Mouse (Mus musculus) forebrain, embryonic 12.5 days (tissue): ENCODE measurements at regions not wholly inside any gene's neighbourhood (a gene's known extent, or its start where the extent isn't known, plus 50 kb on each side); places are given as distances from the start of the nearest gene placed in this dataset.

Experiments
- ATAC-seq: fragments of 200-750 bp; cut with Nextera tagmentation; 2 replicates; pipeline ENCODE4 v1.8.0; 2017; ENCODE audit warnings: moderate TSS enrichment; ENCODE audit not compliant: low FRiP score
- H3K27ac ChIP-seq: fragments of 300-500 bp; sonication (generic); 2 replicates; pipeline ENCODE4 v1.5.1; 2016; ENCODE audit warnings: mild to moderate bottlenecking
- H3K27me3 ChIP-seq: fragments of 300-500 bp; sonication (generic); 2 replicates; pipeline ENCODE4 v1.6.1; 2016; ENCODE audit warnings: mild to moderate bottlenecking
- H3K36me3 ChIP-seq: fragments of 300-500 bp; sonication (generic); replicated peaks from 2 replicates; pipeline ENCODE4 v1.6.1; 2016; ENCODE audit warnings: mild to moderate bottlenecking
- H3K4me1 ChIP-seq: fragments of 300-500 bp; sonication (generic); 2 replicates; pipeline ENCODE4 v1.6.1; 2016
- H3K4me2 ChIP-seq: fragments of 300-500 bp; sonication (generic); 2 replicates; pipeline ENCODE4 v1.6.1; 2016; ENCODE audit warnings: mild to moderate bottlenecking, moderate library complexity
- H3K4me3 ChIP-seq: fragments of 300-500 bp; sonication (generic); replicated peaks from 2 replicates; pipeline ENCODE4 v1.5.1; 2016; ENCODE audit warnings: mild to moderate bottlenecking
- H3K9ac ChIP-seq: fragments of 300-500 bp; sonication (generic); 2 replicates; pipeline ENCODE4 v1.6.1; 2016; ENCODE audit warnings: mild to moderate bottlenecking
- H3K9me3 ChIP-seq: fragments of 300-500 bp; sonication (generic); 2 replicates; pipeline ENCODE4 v1.6.1; 2016
- WGBS: fragments of 180-500 bp; shearing (Covaris S2); methylation state at CpG from one replicate; pipeline ENCODE4 v1.1.7; 2016; 5-methylcytosine and 5-hydroxymethylcytosine counted together

DNA sequence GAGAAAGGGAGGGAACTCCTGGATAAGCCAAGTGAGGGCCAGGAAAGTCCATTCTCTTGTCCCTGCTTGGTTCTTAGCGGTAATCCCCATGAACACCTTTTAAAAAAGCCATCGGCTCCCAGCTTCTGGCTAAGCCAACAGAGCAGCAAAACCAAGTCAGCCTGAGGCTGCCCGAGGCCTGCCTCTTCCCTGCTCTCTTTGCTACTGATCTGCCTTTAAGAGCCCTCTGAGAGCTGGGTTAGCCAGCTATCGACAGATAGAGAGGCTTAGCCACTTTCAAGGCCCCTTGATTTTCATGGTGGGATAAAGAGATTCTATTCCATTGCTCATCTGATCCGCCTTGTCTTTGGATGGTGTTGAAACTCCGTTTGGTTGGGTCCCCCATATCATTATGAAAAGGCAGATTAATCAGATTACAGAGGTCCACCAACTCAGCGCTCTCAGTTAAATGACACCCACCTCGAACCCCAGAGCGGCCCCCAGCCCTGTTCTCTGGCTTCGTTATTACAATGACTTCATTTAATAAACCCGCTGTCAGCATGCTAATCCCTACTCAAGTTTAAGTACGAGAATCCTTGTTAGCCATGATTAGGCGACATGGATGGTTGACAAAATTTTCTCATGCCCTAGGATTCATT is 66.1 kb downstream of the Slc4a3 start:
- WGBS: 46% methylated on average over 13 of the region's 13 CpGs
- Histone ChIP-seq H3K27me3 (no peaks in the 10 kb centered on the region), H3K4me1 (peaks cover 29% of the 10 kb centered on the region), H3K36me3 (no peaks in the 10 kb centered on the region), H3K4me2 (no peak overlapping the region), H3K4me3 (no peak overlapping the region), H3K9ac (no peak overlapping the region), H3K27ac (peak overlapping the region; percentile 20; the same call in 1 of the 2 replicates), H3K9me3 (no peaks in the 10 kb centered on the region)
- no peak for ATAC-seq

DNA sequence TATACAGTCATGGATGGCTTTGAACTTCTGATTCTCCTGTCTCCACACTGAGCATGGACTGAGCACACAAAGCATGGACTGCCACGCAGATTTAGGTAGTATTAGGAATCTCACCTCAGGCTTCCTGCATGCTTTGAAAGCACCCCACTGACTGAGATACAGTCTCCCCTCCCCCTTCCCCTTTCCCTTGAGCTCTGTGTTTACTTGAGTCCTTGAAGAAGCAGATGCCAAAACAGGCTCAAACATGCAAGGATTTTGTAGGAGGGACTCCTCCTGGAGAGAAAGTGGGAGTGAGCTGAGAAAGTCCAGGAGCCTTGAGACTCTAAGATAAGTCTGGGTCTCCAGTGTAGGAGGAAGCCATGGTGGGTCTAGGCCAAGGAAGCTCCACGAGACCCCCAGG is 67.1 kb downstream of the Slc4a3 start:
- peaks cover 29% of the 10 kb centered on the region for H3K4me1 ChIP-seq
- H3K27me3 ChIP-seq: no peaks in the 10 kb centered on the region
- no peak overlapping the region for H3K4me3 ChIP-seq
- H3K27ac ChIP-seq: no peak overlapping the region
- H3K9me3 ChIP-seq: no peaks in the 10 kb centered on the region
- 69% methylated on average over 2 of the region's 2 CpGs for WGBS
- no peak overlapping the region for H3K4me2 ChIP-seq
- ATAC-seq: no peak
- H3K36me3 ChIP-seq: no peaks in the 10 kb centered on the region
- H3K9ac ChIP-seq: no peak overlapping the region

DNA sequence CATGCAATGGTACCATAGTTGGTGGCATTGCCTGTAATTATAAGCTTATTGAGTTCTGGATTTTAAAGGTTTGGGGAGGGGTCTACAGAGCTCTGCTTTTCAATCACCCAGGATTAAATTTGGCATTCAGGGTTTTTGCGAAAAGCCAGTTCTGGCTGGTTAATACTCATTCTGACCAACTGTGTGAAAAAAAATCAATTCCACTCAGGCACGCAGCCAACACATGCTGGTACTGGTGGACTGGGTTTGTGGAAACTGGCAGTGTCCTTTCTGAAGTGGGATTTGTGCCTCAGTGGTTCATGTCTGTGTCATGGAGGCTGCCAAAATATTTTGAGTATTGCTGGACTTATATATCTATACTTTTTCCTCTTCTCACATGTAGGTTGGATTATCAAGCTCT is 70.9 kb downstream of the Slc4a3 start:
- 72% methylated on average over 2 of the region's 2 CpGs for WGBS
- H3K27me3 ChIP-seq: no peaks in the 10 kb centered on the region
- H3K4me3 ChIP-seq: no peak overlapping the region

DNA sequence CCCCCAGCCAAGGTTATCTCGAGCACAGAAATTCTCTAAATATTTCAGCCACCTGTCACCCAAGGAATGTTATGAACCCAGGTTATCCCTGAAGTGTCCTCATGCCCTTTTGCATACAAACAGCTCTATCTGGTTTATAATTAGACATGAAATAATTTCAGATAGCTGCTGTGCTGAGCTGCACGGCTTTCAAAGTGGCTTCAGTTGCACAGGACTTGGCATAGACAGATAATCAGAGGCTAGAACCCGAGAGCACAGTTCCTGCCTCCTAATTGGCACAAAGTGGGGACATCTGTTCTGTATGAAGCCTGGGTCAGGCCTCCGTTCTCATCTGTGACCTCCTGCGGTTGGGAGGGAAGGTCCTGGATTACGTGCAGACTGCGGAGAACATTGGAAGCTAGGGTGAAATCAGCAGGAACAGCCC is 72.3 kb downstream of the Slc4a3 start:
- no peak for ATAC-seq

More for the DNA sequence above, 70.9 kb downstream of the Slc4a3 start:
- Histone ChIP-seq H3K4me2 (no peak overlapping the region), H3K36me3 (no peaks in the 10 kb centered on the region), H3K27ac (no peak overlapping the region), H3K9me3 (no peaks in the 10 kb centered on the region), H3K9ac (no peak overlapping the region), H3K4me1 (peaks cover 10% of the 10 kb centered on the region; the same call in 1 of the 2 replicates)
- ATAC-seq: no peak

DNA sequence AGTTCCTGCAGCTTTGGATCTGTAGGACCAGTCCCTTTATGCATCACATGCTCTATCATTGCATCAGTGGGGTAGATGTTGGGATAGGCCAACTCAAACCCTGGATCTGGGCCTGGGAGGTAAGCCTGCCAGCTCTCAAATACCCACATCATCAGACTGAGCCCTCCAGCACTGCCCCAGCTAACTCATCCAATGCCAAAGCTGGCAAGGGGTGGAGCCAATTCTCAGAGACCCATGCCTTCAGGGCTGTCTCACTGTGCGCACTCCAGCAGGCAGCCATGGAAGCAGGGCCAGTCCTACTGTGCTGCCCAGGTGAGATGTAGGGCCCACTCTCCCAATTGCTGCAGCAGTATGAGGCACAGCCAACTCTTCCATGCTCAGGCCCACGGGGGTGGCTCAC is 84.2 kb downstream of the Slc4a3 start:
- no peak for ATAC-seq
- Histone ChIP-seq H3K4me2 (no peak overlapping the region), H3K27me3 (no peaks in the 10 kb centered on the region), H3K4me1 (no peaks in the 10 kb centered on the region), H3K9me3 (no peaks in the 10 kb centered on the region), H3K9ac (no peak overlapping the region), H3K27ac (no peak overlapping the region), H3K4me3 (no peak overlapping the region), H3K36me3 (no peaks in the 10 kb centered on the region)
- 89% methylated on average over 2 of the region's 2 CpGs for WGBS

More for the DNA sequence above, 72.3 kb downstream of the Slc4a3 start:
- Histone ChIP-seq H3K36me3 (no peaks in the 10 kb centered on the region), H3K9ac (no peak overlapping the region), H3K27ac (no peak overlapping the region), H3K27me3 (no peaks in the 10 kb centered on the region), H3K4me2 (no peak overlapping the region), H3K4me3 (no peak overlapping the region), H3K9me3 (no peaks in the 10 kb centered on the region), H3K4me1 (no peaks in the 10 kb centered on the region)
- WGBS: 68% methylated on average over 7 of the region's 7 CpGs

DNA sequence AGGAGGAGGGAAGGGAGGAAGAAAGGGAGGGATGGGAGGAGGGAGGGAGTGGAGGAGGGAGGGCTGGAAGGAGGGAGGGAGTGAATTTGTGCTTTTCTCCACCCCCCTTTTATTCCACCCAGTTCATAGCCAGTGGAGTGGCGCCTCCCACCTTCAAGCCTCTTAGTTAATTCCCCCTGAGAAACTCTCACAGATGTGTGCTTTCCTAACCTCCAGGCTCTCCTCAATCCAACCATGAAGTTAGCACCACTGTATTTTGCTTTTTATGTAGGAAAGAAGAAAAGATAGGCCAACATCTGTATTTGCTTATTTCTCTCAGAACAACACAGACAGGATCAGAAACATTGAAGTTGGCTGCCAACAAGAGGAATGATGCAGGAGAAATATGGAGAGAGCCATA is 85.7 kb downstream of the Slc4a3 start:
- no peak overlapping the region for H3K27ac ChIP-seq
- 56% methylated on average over 1 of the region's 1 CpGs for WGBS
- ATAC-seq: no peak

DNA sequence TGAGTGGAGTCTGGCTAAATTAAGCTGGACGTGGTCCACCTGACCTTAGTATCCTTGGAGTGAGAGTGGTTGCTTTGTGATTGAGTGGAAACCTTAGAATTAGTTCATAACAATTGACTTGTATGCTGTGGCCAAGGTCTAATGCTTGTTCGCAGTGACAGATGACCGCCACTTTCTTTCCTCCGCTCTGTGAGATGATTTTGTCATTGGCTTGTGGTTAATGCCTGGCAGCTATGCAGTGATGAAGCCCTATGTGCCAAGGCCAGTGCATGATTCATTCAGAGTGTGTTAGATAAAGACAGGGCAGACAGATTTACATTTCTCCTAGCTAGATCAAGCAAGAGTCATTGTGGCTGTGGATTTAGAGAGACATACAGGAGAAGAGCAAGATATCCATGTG is 89.5 kb downstream of the Slc4a3 start:
- H3K4me2 ChIP-seq: no peak overlapping the region
- H3K4me1 ChIP-seq: no peaks in the 10 kb centered on the region
- WGBS: 94% methylated on average over 4 of the region's 4 CpGs
- H3K27ac ChIP-seq: no peak overlapping the region
- H3K36me3 ChIP-seq: no peaks in the 10 kb centered on the region
- no peak overlapping the region for H3K9ac ChIP-seq
- no peaks in the 10 kb centered on the region for H3K27me3 ChIP-seq
- H3K9me3 ChIP-seq: no peaks in the 10 kb centered on the region
- H3K4me3 ChIP-seq: no peak overlapping the region
- no peak for ATAC-seq

More for the DNA sequence above, 85.7 kb downstream of the Slc4a3 start:
- no peaks in the 10 kb centered on the region for H3K9me3 ChIP-seq
- no peaks in the 10 kb centered on the region for H3K4me1 ChIP-seq
- H3K36me3 ChIP-seq: no peaks in the 10 kb centered on the region
- no peaks in the 10 kb centered on the region for H3K27me3 ChIP-seq
- H3K4me2 ChIP-seq: no peak overlapping the region
- no peak overlapping the region for H3K9ac ChIP-seq
- no peak overlapping the region for H3K4me3 ChIP-seq

DNA sequence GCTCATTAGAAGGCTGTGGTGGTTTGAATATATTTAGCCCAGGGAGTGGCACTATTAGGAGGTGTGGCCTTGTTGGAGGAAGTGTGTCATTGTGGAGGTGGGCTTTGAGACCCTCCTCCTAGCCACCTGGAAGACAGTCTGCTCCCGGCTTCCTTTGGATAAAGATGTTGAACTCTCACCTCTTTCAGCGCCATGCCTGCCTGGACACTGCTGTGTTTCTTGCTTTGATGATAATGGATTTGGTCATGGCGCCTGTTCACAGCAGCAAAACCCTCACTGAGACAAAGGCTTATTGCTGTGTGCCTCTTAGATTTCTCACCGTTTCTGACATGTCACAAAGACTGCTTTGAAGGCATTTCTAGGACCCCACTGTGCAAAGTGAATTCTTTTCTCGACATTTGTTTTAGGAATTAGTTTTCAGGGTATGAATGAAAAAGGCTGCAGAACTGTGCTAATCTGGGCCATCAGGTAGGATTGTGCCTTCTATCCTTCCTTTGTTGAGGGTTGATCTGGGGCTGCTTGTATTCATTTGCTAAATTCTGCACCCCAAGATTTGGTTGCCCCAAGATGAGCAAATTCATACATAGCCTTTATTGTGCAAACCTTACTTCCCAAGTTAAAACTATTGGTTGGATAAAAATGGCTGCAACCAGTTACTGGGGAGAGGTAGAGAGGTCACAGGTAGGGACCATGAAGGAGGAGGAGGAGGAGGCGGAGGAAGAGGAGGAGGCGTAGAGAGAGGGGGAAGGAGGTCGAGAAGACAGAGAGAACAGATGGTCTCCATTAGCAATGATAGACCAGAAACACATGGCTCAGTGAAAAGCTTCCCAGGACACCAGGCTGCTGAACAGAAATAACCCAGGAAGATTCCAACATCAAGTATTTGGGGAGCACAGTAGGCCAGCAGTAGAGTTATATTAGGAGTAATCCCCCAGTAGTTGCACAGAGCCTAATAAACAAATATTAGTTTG is 93.2 kb downstream of the Slc4a3 start:
- no peaks in the 10 kb centered on the region for H3K4me1 ChIP-seq
- H3K36me3 ChIP-seq: no peaks in the 10 kb centered on the region
- no peak overlapping the region for H3K27ac ChIP-seq
- ATAC-seq: no peak
- no peak overlapping the region for H3K4me2 ChIP-seq
- no peak overlapping the region for H3K4me3 ChIP-seq
- WGBS: 44% methylated on average over 8 of the region's 8 CpGs
- no peak overlapping the region for H3K9ac ChIP-seq
- H3K9me3 ChIP-seq: no peaks in the 10 kb centered on the region
- no peaks in the 10 kb centered on the region for H3K27me3 ChIP-seq

DNA sequence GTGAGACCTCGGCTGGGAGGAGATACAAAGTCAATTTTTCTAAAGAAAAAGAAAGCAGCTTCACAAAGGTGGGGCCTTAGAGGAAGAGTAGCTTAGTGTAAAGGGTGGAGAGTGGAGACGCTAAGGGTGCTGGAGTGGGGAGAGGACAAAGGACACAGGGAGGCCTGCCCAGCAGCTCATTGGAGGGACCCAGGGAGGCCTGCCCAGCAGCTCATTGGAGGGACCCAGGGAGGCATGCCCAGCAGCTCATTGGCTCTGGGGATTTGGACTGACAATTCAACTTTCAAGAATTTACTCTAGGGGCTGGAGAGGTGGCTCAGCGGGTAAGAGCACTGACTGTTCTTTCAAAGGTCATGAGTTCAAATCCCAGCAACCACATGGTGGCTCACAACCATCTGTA is 96.4 kb downstream of the Slc4a3 start:
- Histone ChIP-seq H3K4me2 (no peak overlapping the region), H3K9me3 (no peaks in the 10 kb centered on the region), H3K36me3 (no peaks in the 10 kb centered on the region), H3K9ac (no peak overlapping the region), H3K27me3 (peaks cover 3% of the 10 kb centered on the region; the same call in 1 of the 2 replicates), H3K27ac (no peak overlapping the region), H3K4me3 (no peak overlapping the region), H3K4me1 (no peaks in the 10 kb centered on the region)
- whole genome bisulfite sequencing: 55% methylated on average over 3 of the region's 3 CpGs
- no peak for ATAC-seq

DNA sequence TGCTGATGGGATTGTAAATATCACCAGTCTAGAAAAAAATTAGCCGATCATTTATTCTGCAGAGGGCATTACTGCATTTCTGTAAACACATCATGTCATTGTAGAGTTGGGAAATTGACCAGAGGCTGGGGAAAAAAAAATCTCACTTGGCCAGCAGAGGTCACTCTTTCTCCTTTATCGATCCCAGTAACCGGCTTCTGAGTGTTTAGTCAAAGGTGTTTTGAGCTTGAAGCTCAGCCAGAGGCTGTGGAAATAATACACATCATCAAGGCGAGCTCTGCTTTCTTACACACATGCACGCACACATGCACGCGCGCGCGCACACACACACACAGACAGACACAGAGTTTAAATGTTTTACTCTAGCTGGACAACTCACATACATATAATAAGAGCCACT is 106.5 kb downstream of the Slc4a3 start:
- peak; percentile 64; the same call in 1 of the 2 replicates for ATAC-seq
- Histone ChIP-seq H3K36me3 (no peaks in the 10 kb centered on the region), H3K4me1 (peaks cover 14% of the 10 kb centered on the region), H3K9me3 (no peaks in the 10 kb centered on the region), H3K4me2 (no peak overlapping the region), H3K9ac (no peak overlapping the region), H3K27me3 (peaks cover 38% of the 10 kb centered on the region), H3K4me3 (no peak overlapping the region), H3K27ac (no peak overlapping the region)
- WGBS: 17% methylated on average over 10 of the region's 10 CpGs

DNA sequence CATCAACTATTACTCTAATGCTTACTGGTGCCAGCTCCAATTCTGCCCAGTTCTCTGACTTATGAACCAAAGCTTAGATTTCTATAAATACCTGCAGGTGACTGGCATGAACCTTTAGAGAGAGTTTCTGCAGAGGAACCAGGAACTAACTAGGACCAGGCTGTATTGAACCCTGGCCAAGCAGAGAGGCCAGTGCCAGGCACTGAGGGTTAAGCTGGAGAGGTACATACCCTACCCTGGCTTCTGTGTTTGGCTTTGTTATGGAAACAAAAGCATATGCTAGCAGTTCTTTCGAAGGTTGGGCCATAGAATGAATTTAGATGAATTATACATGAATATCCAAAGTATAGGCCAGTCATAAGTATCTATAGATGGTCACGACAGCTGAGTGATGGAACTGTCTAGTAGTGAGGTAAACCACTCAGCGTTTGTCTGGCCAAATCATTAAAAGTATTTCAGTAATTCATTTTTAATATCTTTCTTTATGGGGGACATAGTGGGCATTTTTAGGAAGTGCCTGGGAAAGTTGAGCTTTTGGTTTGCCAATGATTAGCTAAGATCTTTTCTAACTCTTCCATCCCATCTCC is 107.0 kb downstream of the Slc4a3 start:
- Histone ChIP-seq H3K9me3 (no peaks in the 10 kb centered on the region), H3K27ac (no peak overlapping the region), H3K36me3 (no peaks in the 10 kb centered on the region), H3K27me3 (peaks cover 43% of the 10 kb centered on the region), H3K4me2 (0 out of 2 replicates have a peak overlapping the region, but pooled peaks have one; percentile 37), H3K4me3 (no peak overlapping the region), H3K9ac (no peak overlapping the region), H3K4me1 (peaks cover 14% of the 10 kb centered on the region)
- WGBS: 57% methylated on average over 3 of the region's 3 CpGs
- peak; percentile 33; the same call in 1 of the 2 replicates for ATAC-seq

DNA sequence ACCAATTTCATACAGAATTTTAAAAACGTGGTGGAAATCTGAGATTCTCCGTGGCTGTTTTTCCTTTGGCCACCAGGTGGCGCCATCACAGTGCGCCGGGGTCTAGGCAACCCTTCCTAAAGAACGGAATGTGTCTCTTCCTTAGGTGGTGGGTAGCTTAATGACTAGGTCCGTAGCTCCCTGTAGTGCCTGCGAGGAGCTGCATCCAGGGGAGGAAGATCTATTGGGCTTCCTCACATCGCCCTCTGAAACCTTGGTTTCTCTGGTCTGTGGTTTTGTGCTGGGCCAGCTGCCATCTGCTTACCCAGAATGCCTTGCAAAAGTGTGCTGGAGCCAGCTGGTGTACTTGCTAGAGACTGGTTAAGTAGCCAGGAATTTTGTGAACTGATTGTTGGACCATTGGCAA is 107.6 kb downstream of the Slc4a3 start:
- no peak overlapping the region for H3K4me3 ChIP-seq
- H3K4me2 ChIP-seq: peak overlapping the region; percentile 37
- no peaks in the 10 kb centered on the region for H3K9me3 ChIP-seq
- 0 out of 2 replicates have a peak overlapping the region, but pooled peaks have one; percentile 32 for H3K27ac ChIP-seq
- H3K36me3 ChIP-seq: no peaks in the 10 kb centered on the region
- no peak overlapping the region for H3K9ac ChIP-seq
- peaks cover 46% of the 10 kb centered on the region for H3K27me3 ChIP-seq
- under 1% methylated on average over 9 of the region's 9 CpGs for WGBS
- H3K4me1 ChIP-seq: peaks cover 14% of the 10 kb centered on the region
- ATAC-seq: peak; percentile 68; the same call in 1 of the 2 replicates
